Mouse (Mus musculus) adrenal gland, postnatal 0 days (tissue): Measurements from ENCODE around the gene Mef2d. TPM values are rescaled to one million over a fixed set of nuclear protein-coding genes. Genes with fewer than 3 reads are reported as not detected.

Experiments used
- microRNA-seq: library from miRNA; unstranded; fragments of <30 nt; microRNA quantifications from one replicate; pipeline ENCODE4, GENCODE M21; 2016; ENCODE audit warnings: borderline replicate concordance; ENCODE audit not compliant: insufficient number of aligned reads
- polyA plus RNA-seq: library from polyadenylated mRNA; unstranded; fragments of >200 nt; fragmentation: Nextera tagmentation; extraction: Ambion mirVana; gene quantifications from 2 replicates; pipeline ENCODE4 v1.2.1, GENCODE M21; 2015

Gene Mef2d
- 16.6 and 22.4 TPM in 2 replicates for polyA plus RNA-seq

DNA sequence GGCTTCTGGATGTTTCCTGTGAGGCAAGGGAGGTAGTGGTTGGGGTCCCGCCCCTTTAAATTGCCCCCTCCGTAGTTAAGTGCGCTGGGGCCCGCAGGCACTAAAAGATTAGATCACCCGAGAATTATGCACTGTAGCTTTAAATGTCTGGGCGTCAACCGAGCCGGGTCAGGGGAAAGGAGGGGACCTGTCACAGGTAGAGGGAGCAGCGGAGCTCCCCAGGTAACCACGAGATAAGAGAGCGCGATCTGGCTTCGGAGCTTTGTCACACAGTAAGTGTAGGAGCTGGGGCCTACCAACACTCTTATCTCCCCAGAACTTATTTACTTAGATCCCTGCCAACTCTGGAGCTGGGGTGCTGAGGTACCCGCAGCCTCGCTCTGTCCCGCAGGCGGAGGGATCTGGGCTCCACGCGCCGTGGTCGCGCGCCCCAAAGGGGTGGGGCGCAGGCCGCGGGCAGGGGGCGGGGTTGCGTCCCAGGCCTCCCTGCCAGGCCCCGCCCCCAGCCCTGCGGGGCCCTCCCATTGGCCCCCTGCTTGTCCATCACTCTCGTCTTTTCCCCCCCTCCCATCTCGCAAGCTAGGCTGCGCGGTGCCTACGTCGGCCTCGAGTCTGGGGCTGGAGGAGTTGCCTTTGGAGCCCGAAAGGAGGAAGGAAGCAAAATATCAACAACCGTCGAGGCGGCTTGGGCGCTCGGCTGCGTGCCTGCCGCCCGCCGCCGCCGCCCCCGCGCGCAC is at the start of gene Mef2d:
Gene Mef2d, plus strand, starts transcription at position 586 of the 737 bp plus-strand sequence.

Small RNA genes within 50 kb of the gene (microRNA-seq; reads per million reads assigned to microRNA genes)
- gene Gm25641 (not detected), gene Mir3093 (not detected), gene Mir9-1 (not detected)

Other genes with a start within 250 kb of the Mef2d start
- 129 and 149 TPM in 2 replicates for gene Hdgf, start 236.1 kb upstream of the Mef2d start, polyA plus RNA-seq
- gene Mrpl24, start 222.9 kb upstream of the Mef2d start, polyA plus RNA-seq, result 101 and 121 TPM in 2 replicates
- gene Isg20l2, start 212.1 kb upstream of the Mef2d start, polyA plus RNA-seq, result 17.3 and 22.7 TPM in 2 replicates
- 9.1 and 14.5 TPM in 2 replicates for gene Rrnad1, start 211.7 kb upstream of the Mef2d start, polyA plus RNA-seq
- gene Crabp2, start 193.7 kb upstream of the Mef2d start, polyA plus RNA-seq, result 6.4 and 11.8 TPM in 2 replicates
- 6.7 and 8.3 TPM in 2 replicates for gene Nes, start 171.3 kb upstream of the Mef2d start, polyA plus RNA-seq
- gene Bcan, start 142.1 kb upstream of the Mef2d start, polyA plus RNA-seq, result 5.2 and 9.7 TPM in 2 replicates
- 0.11 TPM in 1 of 2 replicates, not detected in the other for gene Hapln2, start 114.8 kb upstream of the Mef2d start, polyA plus RNA-seq
- gene Gpatch4, start 99.3 kb upstream of the Mef2d start, polyA plus RNA-seq, result 15.4 and 16.1 TPM in 2 replicates
- 197 and 241 TPM in 2 replicates for gene Naxe, start 83.9 kb upstream of the Mef2d start, polyA plus RNA-seq
- gene Ttc24, start 64.1 kb upstream of the Mef2d start, polyA plus RNA-seq, result not detected in 2 replicates
- 3.7 and 3.8 TPM in 2 replicates for gene Iqgap3, start 60.4 kb upstream of the Mef2d start, polyA plus RNA-seq
- gene Rhbg, start 112.3 kb downstream of the Mef2d start, polyA plus RNA-seq, result 0.44 and 0.46 TPM in 2 replicates
- 0.19 and 0.44 TPM in 2 replicates for gene Gm38392, start 144.8 kb downstream of the Mef2d start, polyA plus RNA-seq
- 28.9 and 48.6 TPM in 2 replicates for gene Tsacc, start 154.6 kb downstream of the Mef2d start, polyA plus RNA-seq
- gene Cct3, start 154.7 kb downstream of the Mef2d start, polyA plus RNA-seq, result 229 and 265 TPM in 2 replicates
- gene Glmp, start 182.7 kb downstream of the Mef2d start, polyA plus RNA-seq, result 174 and 296 TPM in 2 replicates
- gene Tmem79, start 193.8 kb downstream of the Mef2d start, polyA plus RNA-seq, result 2.1 and 2.2 TPM in 2 replicates
- 15.7 and 22.3 TPM in 2 replicates for gene Smg5, start 193.9 kb downstream of the Mef2d start, polyA plus RNA-seq
- 24.2 and 53.0 TPM in 2 replicates for gene Paqr6, start 222.2 kb downstream of the Mef2d start, polyA plus RNA-seq
- 0.55 TPM in 1 of 2 replicates, not detected in the other for gene Bglap3, start 230.4 kb downstream of the Mef2d start, polyA plus RNA-seq
- not detected in 2 replicates for gene Bglap2, start 236.3 kb downstream of the Mef2d start, polyA plus RNA-seq
- gene Bglap, start 242.1 kb downstream of the Mef2d start, polyA plus RNA-seq, result 0.59 and 0.93 TPM in 2 replicates